Mouse (Mus musculus) thymus, adult 2 months (tissue): ENCODE data around the gene Orm3. TPM values are rescaled to one million over a fixed set of nuclear protein-coding genes. Genes with fewer than 3 reads are reported as not detected.

Experiments
- DNase-seq: peaks from one replicate; pipeline ENCODE4 v3.0.0; 2021
- H3K27ac ChIP-seq: fragments of 200-500 bp; 2 replicates; pipeline ENCODE4 v1.5.1; 2012; ENCODE audit warnings: low read length, control low read depth; ENCODE audit not compliant: control insufficient read depth, insufficient read depth
- H3K27me3 ChIP-seq: fragments of 200-500 bp; 2 replicates; pipeline ENCODE4 v1.6.1; 2012; ENCODE audit warnings: mild to moderate bottlenecking, low read length, moderate library complexity, mixed read lengths; ENCODE audit not compliant: control insufficient read depth, insufficient read depth
- H3K36me3 ChIP-seq: fragments of 200-500 bp; 2 replicates; pipeline ENCODE4 v1.6.1; 2012; ENCODE audit warnings: mild to moderate bottlenecking, low read length, moderate library complexity; ENCODE audit not compliant: control insufficient read depth, insufficient read depth
- H3K4me1 ChIP-seq: fragments of 200-500 bp; replicated peaks from 2 replicates; pipeline ENCODE4 v1.6.1; 2012; ENCODE audit warnings: low read length; ENCODE audit not compliant: control insufficient read depth, insufficient read depth
- H3K4me3 ChIP-seq: fragments of 200-500 bp; 2 replicates; pipeline ENCODE4 v1.5.1; 2012; ENCODE audit warnings: mild to moderate bottlenecking, low read length, control low read depth, moderate library complexity; ENCODE audit not compliant: control insufficient read depth, insufficient read depth
- CTCF ChIP-seq: fragments of 200-500 bp; IDR thresholded peaks from 2 replicates; pipeline ENCODE4 v1.5.1; 2012; ENCODE audit warnings: mild to moderate bottlenecking, control low read depth, low read length, moderate library complexity, borderline replicate concordance; ENCODE audit not compliant: control insufficient read depth, poor library complexity, insufficient read depth; ENCODE audit errors: extremely low read depth
- POLR2A ChIP-seq: fragments of 200-500 bp; IDR thresholded peaks from 2 replicates; pipeline ENCODE4 v1.6.1; 2012; ENCODE audit warnings: mild to moderate bottlenecking, low read length, control low read depth, moderate library complexity; ENCODE audit not compliant: control insufficient read depth, poor library complexity, insufficient read depth; ENCODE audit errors: extremely low read depth
- WGBS: fragments of 180-500 bp; shearing (Covaris S2); methylation state at CpG from one replicate; pipeline ENCODE4 v1.1.7; 2018; 5-methylcytosine and 5-hydroxymethylcytosine counted together
- polyA plus RNA-seq: library from polyadenylated mRNA; depleted of rRNA; stranded (reverse); fragments of >200 nt; gene quantifications from 2 replicates; pipeline ENCODE4 v1.2.3, GENCODE M21; 2012; rRNA removed

Orm3 gene
- polyA plus RNA-seq, 1 experiment = 0.28 TPM

GRCm38 (mm10) chr4:63405051-63405450 lies 49.1 kb downstream of the Orm3 start:
- WGBS = 5% methylated on average over 7 of the region's 7 CpGs

GRCm38 (mm10) chr4:63405683-63406082 lies 49.7 kb downstream of the Orm3 start:
- H3K27me3 ChIP-seq = no peaks in the 10 kb centered on the region

More at GRCm38 (mm10) chr4:63405051-63405450, 49.1 kb downstream of the Orm3 start:
- Histone ChIP-seq H3K36me3 (no peaks in the 10 kb centered on the region), H3K4me1 (peaks cover 69% of the 10 kb centered on the region), H3K27ac (peak overlapping the region; percentile 93), H3K27me3 (no peaks in the 10 kb centered on the region), H3K4me3 (no peak overlapping the region)
- no peak for TF ChIP-seq CTCF
- TF ChIP-seq POLR2A = no peak
- peak; percentile 68 for DNase-seq

GRCm38 (mm10) chr4:63408247-63408646 lies 52.3 kb downstream of the Orm3 start:
- Histone ChIP-seq H3K4me1 (peaks cover 50% of the 10 kb centered on the region), H3K4me3 (no peak overlapping the region), H3K36me3 (no peaks in the 10 kb centered on the region), H3K27me3 (no peaks in the 10 kb centered on the region), H3K27ac (no peak overlapping the region)
- WGBS = 86% methylated on average over 7 of the region's 7 CpGs
- TF ChIP-seq POLR2A = no peak
- no peak for TF ChIP-seq CTCF
- DNase-seq = no peak

More at GRCm38 (mm10) chr4:63405683-63406082, 49.7 kb downstream of the Orm3 start:
- no peak for TF ChIP-seq POLR2A
- TF ChIP-seq CTCF = no peak
- Histone ChIP-seq H3K4me1 (peaks cover 62% of the 10 kb centered on the region), H3K36me3 (no peaks in the 10 kb centered on the region), H3K4me3 (no peak overlapping the region), H3K27ac (peak overlapping the region; percentile 93; the same call in 1 of the 2 replicates)
- WGBS = 49% methylated on average over 4 of the region's 4 CpGs
- DNase-seq = no peak

GRCm38 (mm10) chr4:63408649-63409048 lies 52.7 kb downstream of the Orm3 start:
- Histone ChIP-seq H3K4me3 (no peak overlapping the region), H3K4me1 (peaks cover 46% of the 10 kb centered on the region), H3K36me3 (no peaks in the 10 kb centered on the region), H3K27ac (0 out of 2 replicates have a peak overlapping the region, but pooled peaks have one; percentile 6), H3K27me3 (no peaks in the 10 kb centered on the region)
- TF ChIP-seq CTCF (peak; percentile 69; the same call in 1 of the 2 replicates), POLR2A (no peak)
- DNase-seq = peak; percentile 72
- 13% methylated on average over 8 of the region's 8 CpGs for WGBS

Other genes starting within 250 kb of the Orm3 start
- gene Ambp, start 201.4 kb upstream of the Orm3 start, polyA plus RNA-seq = 0.27 and 2.9 TPM in 2 replicates
- 0.92 and 1.00 TPM in 2 replicates for gene Kif12, start 184.0 kb upstream of the Orm3 start, polyA plus RNA-seq
- 14.1 and 15.5 TPM in 2 replicates for gene Col27a1, start 142.2 kb upstream of the Orm3 start, polyA plus RNA-seq
- 3.5 and 5.3 TPM in 2 replicates for gene Orm1, start 11.6 kb upstream of the Orm3 start, polyA plus RNA-seq
- 0.31 and 0.38 TPM in 2 replicates for gene Orm2, start 6.3 kb downstream of the Orm3 start, polyA plus RNA-seq
- 76.6 and 92.4 TPM in 2 replicates for gene Akna, start 47.2 kb downstream of the Orm3 start, polyA plus RNA-seq
- 132 and 204 TPM in 2 replicates for gene Whrn, start 139.8 kb downstream of the Orm3 start, polyA plus RNA-seq
- gene Atp6v1g1, start 188.6 kb downstream of the Orm3 start, polyA plus RNA-seq = 39.4 and 41.5 TPM in 2 replicates
- 15.7 and 20.9 TPM in 2 replicates for gene Tmem268, start 202.6 kb downstream of the Orm3 start, polyA plus RNA-seq
- gene Gm11213, start 249.1 kb downstream of the Orm3 start, polyA plus RNA-seq = not detected in 2 replicates